Mouse (Mus musculus) v-Abl transformed pro-B cells (cell line): ENCODE data around the gene Ebf1.

Source experiments
- in situ Hi-C, 2 experiments: fragments of 400-800 bp; cut with MboI; formaldehyde crosslinking; loops; one replicate each; pipeline ENCODE4 v1.15.1; 2025; ENCODE audit not compliant: unreplicated experiment in 2 of 2

The Ebf1 gene

DNA sequence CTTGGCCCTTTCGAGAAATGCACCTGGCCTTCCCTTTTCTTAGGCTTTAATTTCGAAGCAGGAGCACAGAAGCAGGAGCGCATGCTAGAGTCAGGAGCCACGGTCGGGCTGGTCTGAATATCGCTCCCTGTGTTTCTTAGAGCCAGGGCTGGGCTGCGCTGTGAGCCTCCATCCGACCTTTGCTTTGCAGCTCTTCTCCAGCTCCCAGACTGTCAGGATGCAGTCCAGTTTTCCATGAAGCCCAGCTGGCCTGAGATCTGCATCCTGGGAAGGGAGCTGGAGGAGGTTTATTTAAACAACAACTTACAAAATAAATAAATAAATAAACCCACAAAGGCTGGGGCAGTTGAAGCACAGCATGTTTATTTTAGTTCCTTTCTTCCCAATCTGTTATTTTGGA lies 299.9 kb downstream of the Ebf1 start:
- in situ Hi-C loops, result no loop called here

DNA sequence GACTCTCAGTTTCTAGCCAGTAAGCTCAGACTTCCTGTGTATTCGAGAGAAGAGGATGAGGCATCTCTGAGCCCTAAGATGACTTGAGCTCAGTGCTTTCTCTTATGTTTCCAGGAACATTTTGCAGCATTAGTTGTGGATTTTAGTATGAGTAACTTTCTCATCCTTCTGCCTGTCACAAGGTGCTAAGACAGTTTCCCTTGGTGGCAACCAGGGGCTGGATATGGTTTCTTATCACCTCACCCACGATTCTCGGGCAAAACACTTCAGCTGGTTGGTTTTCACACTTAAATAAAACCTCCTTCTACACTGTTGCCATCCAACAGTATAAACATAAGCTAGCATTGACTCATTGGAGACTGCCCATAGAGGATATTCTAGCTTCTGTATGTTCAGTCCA lies 306.0 kb downstream of the Ebf1 start:
- in situ Hi-C loops, result no loop called here

DNA sequence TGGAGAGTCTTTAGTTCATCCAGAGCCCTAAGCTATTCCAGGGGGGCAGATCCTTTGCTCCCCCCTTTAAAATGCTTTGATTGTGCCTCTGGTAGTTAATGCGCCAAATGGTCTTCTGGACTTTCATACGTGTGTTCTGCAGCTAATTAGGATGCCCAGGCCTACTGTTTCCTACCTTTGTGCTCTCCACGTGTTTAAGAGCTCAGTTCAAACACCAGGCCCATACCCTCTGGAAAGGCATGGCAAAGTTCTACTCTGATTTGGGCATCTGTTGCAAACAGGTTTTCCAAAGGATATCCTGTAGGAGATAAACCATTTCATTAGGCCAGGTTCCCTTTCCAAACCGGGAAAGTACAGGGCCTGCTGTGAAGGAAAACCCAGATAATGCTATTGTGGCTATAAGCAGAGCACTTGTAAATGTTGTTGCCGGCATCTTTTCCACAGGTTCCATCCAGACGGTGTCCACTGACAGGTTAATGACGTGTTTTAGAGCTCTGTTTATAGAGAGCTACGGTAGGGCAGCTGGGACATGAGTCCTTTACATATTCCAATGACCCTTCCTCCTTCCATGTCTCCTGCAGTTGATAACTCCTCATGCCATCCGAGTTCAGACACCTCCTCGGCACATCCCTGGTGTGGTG lies 306.9 kb downstream of the Ebf1 start:
- in situ Hi-C loops, result no loop called here

DNA sequence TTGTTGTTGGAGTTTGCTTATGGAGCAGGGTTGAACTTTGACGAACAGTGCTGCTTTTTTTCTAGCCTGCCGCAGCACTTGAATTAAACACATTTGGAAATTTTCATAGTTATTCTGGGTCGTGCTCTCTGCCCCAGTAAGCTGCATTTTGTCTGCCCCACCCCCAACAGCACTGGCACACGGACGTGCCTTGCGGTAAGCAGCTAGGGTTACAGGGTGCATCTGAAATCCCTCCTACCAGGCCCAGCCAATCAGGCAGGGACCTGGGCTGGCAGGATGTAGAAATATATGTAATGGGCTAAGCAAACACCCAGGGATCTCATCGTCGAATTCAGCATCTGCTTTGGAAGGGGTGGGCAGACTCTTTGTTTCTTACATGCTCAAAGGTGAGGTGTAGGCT lies 307.8 kb downstream of the Ebf1 start:
- in situ Hi-C loops, result no loop called here

DNA sequence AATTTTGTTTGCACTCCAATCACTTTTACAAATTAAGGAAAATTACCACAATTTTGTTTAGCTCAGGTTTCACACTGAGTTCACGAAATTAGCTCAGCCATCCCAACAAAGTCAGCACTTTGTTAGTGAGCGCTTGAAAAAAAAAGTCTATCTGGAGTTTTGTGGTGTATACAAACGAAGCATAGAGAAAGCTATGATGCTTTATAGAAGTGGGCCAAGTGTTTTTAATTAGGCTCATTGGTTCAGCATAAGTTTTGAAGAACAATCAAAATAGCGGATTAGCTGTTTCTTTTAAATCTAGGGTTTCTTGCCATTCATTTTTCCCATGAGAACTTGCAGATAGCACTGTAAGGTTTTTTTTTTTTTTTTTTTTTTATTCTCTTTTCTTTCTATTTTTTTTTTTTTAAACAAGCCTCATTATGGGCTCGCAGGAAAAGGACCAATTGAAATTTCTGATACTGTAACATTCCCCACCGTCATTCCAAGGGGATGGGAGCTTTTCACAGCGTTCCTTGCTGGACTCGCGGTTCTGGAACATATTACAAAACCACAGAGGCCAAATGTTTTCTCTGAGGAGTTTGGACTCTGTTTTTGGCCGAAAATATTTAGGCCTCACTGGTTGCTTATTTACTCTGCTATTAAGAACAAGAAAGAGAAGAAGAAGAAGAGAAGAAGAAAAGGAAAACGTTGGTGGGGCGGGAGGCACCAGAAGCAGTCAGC lies 308.8 kb downstream of the Ebf1 start:
- in situ Hi-C loops, result no loop called here

DNA sequence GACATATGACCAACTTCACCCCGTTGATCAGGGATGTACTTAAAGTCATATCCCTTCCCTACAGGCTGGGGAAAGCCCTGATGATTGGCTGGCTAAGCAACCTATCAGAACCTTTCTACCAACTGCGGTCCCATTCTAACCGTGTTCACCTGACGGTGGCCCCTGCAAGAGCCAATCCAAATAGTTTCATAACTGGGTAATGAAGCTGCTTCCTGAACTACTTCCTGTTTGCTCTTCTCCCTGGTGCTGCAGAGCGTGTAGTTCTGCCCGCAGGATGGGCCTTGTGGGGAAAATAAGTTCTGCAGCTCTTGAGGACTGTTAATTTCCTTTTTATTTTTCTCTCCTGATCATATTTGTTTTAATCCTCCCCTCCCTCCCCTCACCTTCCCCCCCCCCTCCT lies 311.3 kb downstream of the Ebf1 start:
- in situ Hi-C loops, result no loop called here

DNA sequence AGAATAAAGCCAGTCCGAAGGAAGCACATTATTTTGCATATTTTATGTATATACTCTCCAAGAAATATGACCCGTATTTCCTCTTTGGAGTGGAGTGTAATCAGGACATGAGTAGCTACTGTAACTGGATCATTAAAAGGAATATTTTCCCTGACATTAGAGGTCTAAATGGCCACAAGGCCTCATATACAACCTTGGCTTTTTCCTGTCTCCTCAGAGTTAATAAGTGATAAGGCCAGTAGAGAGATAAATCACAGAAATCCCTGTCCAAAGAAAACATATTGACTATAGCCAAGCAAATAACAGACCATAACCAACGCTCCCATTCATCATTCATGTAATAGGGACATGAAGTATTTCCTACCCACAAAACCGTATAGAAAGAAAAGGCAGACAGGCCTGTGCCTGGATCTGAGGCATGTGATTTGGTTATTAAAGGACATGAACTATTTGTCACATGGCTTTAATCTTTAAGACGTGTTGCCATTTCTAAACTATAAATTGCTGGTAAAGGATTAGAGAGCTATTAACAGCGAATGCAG lies 315.9 kb downstream of the Ebf1 start:
- in situ Hi-C loops, result no loop called here

DNA sequence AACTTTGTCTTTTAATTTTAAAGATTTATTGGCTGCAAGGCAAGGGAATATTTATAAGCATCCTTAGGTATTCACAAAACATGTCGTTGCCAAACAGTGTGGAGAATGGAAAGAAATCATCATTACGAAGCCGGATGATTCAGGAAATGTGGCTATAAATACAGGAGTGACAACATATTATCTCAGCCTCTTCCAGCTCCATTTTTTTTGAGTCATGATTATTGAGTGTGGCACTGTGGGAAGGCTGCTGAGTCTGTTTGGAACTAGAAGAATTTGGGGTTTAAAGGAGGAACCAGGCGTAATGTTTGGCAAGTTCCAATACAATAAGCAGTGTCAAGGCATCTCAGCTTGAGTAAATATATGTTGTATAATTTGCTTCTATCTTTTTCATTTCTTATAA lies 326.7 kb downstream of the Ebf1 start:
- in situ Hi-C loops, result loop anchor here in 1 of 2 experiments (10.0 kb wide), 1 partner anchor 381 kb away; no protein-coding TSS in a partner anchor

DNA sequence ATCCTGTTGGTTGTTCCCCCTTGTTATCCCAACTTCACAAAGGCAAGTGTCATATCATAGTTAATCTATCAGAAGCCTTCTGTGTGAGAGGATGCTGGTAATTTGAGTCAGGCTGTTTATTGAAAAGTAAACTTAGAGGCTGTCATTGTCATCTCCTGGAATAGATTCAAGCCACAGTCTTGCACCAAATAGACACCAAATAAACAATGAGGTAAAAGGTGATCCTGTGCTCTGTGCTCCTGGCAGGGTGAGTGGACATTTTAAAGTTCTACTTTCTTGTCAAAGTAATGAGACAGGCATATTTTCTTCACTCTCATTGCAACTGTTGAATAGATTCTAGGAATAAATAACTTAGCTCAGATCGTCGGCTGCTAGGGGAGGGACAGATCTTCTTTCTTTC lies 327.3 kb downstream of the Ebf1 start:
- in situ Hi-C loops, result loop anchor here in 1 of 2 experiments (10.0 kb wide), 1 partner anchor 380 kb away; no protein-coding TSS in a partner anchor

DNA sequence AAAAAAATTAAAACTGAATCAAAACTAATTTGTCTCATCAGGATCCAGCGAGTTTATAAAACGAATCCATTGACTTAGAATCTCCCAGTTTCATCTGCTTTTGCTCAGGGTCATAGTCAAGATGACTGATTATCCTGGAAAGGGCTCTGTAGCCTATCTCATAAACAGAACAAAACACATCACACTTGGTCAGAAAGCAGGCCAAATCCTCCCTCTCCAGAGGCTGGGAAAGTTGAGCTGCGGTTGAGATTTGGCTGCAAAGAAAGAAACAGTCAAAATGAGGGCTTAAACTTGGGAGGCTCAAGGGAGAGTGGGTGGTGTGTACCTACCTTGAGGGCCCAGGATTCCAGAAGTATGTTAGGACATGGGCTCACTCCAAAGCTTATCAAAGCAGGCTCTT lies 329.5 kb downstream of the Ebf1 start:
- in situ Hi-C loops, result loop anchor here in 1 of 2 experiments (5.0 to 10.0 kb wide), 4 partner anchors 54 to 591 kb away; partner anchors contain the start of gene Ebf1

DNA sequence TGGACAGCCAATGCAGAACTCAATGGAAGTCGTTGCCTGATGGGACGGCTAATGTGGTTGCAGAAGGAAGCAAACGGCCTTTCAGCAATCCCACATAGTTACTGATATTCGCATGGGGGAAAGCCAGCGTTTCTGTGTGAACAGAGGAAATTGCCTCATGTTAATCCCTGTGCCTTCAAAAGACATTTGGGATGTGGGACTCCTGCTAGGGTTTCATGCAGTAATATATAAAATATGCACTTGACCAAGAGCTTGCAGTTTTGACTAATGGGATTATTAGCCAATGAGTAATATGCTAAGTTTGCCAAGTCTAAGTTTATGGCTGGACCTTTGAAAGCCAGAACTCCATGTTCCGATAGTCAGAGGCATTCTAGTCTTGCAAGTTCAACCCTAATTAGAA lies 331.4 kb downstream of the Ebf1 start:
- in situ Hi-C loops, result loop anchor here in 1 of 2 experiments (5.0 to 10.0 kb wide), 4 partner anchors 56 to 589 kb away; partner anchors contain the start of gene Ebf1

DNA sequence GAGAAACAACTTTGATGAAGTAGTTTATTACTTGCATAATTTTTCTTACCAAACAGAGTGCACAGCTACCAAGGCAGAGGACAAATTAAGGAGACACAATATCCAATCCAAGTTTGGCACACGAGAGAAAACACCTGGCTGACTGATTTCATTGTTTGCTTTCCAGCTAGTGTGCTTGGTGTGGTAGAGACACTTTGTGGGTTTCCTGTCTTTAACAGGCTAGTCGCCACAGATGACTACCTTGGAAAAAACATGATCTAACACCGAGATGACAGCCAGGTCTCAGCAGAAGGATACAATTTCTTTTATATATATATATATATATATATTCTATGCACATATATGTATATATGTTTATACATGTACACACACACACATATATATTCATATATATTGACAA lies 332.0 kb downstream of the Ebf1 start:
- in situ Hi-C loops, result loop anchor here in 1 of 2 experiments (5.0 to 10.0 kb wide), 4 partner anchors 57 to 588 kb away; partner anchors contain the start of gene Ebf1

DNA sequence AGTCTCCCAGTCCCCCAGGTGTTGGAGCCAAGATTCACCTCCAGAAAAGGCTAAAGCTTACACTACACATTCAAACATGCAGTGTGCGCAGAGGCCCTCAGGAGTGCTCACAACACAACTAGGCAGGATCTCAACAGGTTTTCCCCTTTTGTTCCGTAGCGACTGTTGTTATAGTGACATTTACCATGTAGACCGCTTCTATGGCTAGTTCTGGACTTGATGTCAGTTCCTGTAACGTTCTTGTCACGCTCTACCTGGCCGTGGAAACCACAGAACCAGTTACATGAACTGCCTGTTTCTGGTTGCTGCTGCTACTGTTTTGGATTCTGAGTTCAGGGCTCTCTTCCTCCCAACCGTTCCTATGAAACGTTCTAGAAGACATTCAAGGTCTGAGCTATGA lies 333.2 kb downstream of the Ebf1 start:
- in situ Hi-C loops, result no loop called here

DNA sequence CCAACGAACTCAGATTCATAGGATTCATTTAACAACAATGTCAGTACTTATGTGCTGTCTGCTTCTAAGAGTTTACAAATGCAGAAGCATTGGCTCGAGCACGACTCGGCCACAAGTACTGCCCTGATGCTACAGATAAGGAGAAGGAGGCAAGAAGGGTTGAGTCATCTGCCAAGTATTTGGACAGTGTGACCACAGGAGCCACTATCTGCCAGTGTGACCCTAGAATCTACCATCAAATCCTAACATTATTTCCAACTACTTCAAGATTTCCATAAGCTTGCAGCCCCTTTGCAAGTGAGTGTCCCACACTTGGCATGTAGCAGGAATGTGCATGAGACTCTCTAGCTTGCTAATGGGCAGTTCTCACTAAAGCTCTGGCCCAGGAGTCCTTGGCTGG lies 334.4 kb downstream of the Ebf1 start:
- in situ Hi-C loops, result no loop called here

DNA sequence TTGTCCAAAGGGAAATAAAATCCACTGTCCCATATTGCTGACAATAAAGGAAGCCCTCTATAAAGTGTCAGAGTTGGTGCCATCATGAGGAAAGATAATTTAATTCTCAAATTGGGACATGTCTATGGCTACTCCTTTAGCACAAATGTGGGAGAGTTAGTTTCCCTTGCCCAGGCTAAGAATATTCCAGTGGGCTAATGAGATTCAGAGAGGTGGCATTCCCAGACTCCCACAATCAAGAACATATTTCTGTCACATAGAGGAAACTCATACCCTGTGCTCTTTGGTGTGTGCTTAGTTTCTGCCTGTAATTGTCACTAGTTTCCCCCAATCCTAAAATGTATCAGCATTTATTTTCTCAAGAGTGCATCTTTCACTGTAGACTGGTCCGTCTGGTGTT lies 336.2 kb downstream of the Ebf1 start:
- in situ Hi-C loops, result no loop called here

DNA sequence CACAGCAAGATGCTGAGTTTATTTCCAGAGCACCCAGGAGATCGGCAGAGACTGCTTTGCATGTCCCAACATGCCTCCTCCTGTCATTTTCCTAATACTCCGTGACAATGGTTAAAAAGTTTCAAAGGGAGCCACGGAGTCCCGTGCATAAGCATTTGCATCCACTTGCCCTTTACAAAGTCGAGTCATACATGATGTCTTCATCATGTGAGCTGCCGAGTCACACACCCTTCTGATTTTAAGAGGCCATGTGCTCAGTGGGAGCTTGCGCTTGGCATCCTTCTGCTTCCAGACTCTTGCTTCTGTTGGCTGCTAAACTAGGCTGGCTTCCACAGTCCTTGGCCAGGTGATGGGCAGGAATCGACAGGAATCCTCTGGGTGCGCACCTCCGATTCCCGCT lies 336.7 kb downstream of the Ebf1 start:
- in situ Hi-C loops, result no loop called here

DNA sequence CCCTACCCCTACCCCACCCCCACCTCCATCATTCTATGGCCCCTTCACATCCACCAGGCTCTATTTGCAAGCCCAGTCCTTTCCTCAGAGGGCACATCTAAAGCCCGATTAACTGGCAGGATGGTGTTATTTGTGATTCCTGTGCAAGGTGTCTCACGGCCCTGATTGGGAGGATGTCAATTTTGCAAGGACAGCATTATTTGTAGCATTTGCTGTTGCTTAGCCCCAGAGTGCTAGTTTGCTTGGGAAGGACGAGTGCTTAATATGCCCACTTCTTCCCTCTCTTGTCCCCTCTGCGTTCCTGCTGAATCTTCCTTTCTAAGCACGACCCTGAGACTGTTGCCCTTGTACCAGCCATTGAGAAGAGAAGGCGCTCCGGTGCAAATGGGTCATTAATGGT lies 337.2 kb downstream of the Ebf1 start:
- in situ Hi-C loops, result no loop called here

DNA sequence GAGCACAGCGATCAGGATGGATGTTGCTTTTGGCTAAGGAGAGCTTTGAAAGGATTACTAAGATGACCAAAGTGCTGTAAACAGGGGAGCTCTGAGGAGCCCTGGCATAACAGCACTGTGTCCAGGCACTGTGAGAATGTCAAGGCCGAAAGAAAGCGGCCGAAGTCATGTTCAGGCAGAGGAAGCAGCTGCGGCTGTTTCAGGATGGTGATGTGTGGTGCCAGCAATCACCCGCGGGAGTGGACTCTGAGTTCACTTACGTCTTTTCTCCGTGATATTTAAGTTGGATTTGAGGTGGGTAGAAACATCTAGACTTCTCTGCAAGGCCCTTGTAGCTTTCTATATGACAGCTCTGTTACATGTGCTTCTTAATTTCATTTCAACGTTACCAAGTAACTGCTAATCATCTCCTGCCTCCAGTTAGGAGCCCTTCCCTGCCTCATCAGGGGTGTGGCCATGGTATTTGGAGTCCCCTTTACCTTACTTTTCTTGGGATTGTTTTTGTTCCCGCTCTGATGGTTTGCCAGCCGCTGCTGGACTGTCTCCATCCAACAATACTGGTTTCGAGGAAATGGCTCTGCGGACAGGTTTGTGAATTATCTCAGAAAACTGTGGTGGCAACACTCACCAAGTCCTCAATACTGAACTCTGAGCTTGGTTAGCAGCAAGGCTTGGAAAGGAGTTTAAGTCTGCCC lies 345.8 kb downstream of the Ebf1 start:
- in situ Hi-C loops, result no loop called here

DNA sequence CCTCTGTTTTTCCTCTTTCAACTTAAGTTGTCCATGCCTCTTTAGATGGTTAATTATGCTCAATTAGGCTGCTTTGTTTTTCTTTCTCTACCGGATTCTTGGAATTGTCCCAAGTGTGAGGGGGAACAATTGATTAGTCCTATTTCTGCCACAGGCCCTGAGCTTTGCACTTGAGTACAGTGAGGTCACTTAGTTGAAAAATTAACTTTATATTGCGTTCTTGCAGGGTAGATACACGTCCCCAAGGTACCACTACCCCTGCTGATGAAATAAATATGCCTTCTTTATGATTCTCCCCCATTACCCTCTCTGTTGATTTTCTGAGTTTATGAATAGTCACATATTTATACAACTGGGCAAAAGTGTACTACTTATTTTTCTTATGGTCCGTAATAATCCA lies 351.9 kb downstream of the Ebf1 start:
- in situ Hi-C loops, result no loop called here

DNA sequence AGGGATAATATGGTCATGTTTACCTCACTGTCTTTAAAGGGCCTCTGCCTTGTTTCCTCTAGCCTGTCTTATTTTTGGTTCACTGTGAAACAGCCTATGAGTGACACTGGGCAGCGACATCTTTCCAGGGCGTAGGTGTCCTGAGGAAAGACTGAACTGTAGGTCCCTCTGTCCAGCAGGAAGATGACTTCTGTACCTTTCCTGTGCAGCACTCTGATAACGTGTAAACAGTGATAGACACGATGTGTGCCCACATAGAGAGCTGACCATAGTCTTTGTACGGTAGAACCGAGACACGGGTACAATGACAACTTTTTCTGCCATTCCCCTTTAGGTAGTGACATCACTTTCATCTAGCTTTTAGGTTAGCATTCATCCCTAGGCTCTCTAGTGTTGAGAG lies 357.2 kb downstream of the Ebf1 start:
- in situ Hi-C loops, result no loop called here

DNA sequence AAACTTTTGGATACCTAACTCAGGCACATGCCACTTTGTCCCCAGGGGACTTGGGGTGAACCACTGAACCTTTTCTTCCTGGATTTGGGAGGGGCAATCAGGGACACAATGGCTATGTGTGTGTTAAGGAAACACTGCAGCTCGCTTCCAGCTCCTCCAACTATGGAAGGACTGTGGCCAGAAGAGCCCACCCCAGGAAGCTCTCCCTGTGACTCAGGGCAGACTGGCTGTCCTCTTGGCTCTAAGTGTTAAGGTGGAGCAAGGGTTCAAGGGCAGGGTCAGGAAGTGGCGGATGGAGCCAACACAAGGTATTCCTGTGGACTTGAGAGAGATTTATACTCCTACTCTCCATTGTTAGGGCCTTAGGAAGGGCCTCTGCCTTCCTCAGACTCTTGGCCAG lies 358.0 kb downstream of the Ebf1 start:
- in situ Hi-C loops, result no loop called here
